Mouse (Mus musculus): ENCODE measurements at regions not wholly inside any gene's neighbourhood (a gene's known extent, or its start where the extent isn't known, plus 50 kb on each side); places are given as distances from the start of the nearest gene placed in this dataset.
A peak's percentile ranks its signal among the peaks of the same experiment; 100 is the strongest.

GRCm38 (mm10) chr6:51059923-51060847 is 372.3 kb upstream of the Nfe2l3 start:
- TF ChIP-seq CTCF (IDR thresholded peaks at IDR 0.05) = no peak
- peak; percentile 60; the same call in 1 of the 2 replicates for TF ChIP-seq EP300 (IDR thresholded peaks at IDR 0.05)

All from lung, postnatal 0 days (tissue).